Mouse (Mus musculus) central nervous system, embryonic 11.5 days (tissue): Measurements from ENCODE around the gene Olfr826. TPM values are rescaled to one million over a fixed set of nuclear protein-coding genes. Genes with fewer than 3 reads are reported as not detected.

Experiments used
- polyA plus RNA-seq: library from polyadenylated mRNA; depleted of rRNA; stranded (reverse); fragments of >200 nt; gene quantifications from 2 replicates; pipeline ENCODE4 v1.2.3, GENCODE M21; 2012; rRNA removed

Gene Olfr826
- polyA plus RNA-seq = not detected in 2 replicates

DNA sequence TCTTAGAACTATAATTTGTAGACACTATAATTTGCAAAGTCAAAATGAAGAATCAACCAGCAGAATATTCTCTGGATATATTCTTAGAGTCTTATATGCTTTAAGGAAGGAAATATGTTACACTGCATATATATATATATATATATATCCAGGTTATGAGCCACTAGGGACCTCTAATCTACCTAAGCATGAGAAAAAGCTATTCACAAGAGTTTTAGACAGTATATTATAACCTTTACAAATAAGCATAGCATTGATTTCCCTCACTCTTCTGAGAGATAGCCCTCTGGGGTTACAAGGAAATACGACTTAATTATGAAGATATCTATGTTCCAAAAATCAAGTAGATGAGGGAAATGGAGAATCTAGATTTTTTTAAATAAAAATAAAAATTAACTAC lies at the start of gene Olfr826:
TSS of gene Olfr826 (minus strand) at position 101 of the 400 bp plus-strand sequence.

DNA sequence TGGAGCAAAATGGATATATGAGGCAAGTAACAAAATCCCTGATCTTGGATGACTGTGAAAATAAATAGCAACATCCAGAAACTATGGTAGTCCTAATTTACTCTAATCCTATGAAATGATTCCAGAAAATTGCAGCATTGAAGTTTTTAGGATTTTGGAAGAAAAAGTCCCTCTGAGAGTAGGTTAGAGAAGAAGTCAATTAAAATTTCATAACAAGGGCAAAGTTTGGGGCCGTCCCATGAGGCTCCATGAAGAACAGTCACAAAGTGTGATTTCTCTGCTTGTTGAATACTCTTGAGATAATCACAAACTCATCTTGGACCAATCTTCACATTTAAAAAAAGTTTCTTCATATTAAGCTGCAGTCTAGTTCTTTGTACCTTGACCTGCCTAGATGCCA lies 30.3 kb upstream of the Olfr826 start, which contains the start of gene Olfr827:
TSS of gene Olfr827 (minus strand) at position 101 of the 400 bp plus-strand sequence.

DNA sequence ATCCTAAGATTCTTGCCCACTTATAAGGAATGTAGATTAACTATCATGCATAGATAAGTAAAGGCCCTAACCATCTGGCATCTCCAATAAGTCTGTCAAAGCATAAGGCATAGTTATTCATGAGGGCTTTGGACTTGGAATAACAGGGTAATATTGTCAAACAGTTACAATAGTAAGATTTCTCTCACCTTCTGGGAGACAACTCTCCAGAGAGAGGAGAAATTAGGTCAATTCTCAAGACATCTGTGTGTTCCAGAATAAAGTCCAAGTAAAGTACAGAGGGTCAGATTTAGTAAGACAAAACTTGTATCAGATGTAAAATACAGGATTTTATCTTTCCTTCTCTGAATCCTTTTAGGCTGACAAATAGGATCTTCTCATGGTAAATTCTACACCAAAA lies 17.3 kb downstream of the Olfr826 start, which contains the start of gene Olfr825:
TSS of gene Olfr825 (minus strand) at position 101 of the 400 bp plus-strand sequence.

DNA sequence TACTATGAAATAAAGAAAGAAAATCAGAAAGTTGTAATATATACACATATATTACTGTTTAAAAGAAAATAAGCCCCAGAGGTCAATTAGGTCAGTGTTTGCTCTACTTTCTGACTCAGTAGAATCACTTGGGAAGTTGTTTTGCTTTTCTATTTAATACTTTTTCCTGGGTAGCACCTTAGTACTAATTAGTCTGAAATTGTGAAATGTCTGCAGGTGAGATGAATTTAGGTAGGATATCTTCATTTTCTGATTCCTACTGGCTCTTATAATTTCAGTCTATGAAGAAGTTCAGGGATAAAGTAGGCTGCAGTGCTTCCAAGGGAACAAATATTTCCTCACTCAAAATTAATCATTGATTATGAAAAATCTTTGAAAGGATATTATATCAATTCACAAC lies 54.1 kb downstream of the Olfr826 start, which contains the start of gene Olfr824:
TSS of gene Olfr824 (minus strand) at position 101 of the 400 bp plus-strand sequence.

Other genes with a start within 250 kb of the Olfr826 start
- not detected in 2 replicates for gene Olfr818, start 235.1 kb downstream of the Olfr826 start, polyA plus RNA-seq
- gene Olfr819, start 216.9 kb downstream of the Olfr826 start, polyA plus RNA-seq = not detected in 2 replicates
- not detected in 2 replicates for gene Olfr247, start 208.0 kb downstream of the Olfr826 start, polyA plus RNA-seq
- gene Gm10310, start 199.1 kb downstream of the Olfr826 start, polyA plus RNA-seq = not detected in 2 replicates
- not detected in 2 replicates for gene Olfr820, start 171.6 kb downstream of the Olfr826 start, polyA plus RNA-seq
- gene Olfr821, start 153.8 kb downstream of the Olfr826 start, polyA plus RNA-seq = not detected in 2 replicates
- gene Olfr822, start 113.0 kb downstream of the Olfr826 start, polyA plus RNA-seq = not detected in 2 replicates
- not detected in 2 replicates for gene Olfr823, start 68.8 kb downstream of the Olfr826 start, polyA plus RNA-seq
- gene Olfr824, start 54.2 kb downstream of the Olfr826 start, polyA plus RNA-seq = not detected in 2 replicates
- not detected in 2 replicates for gene Olfr825, start 17.4 kb downstream of the Olfr826 start, polyA plus RNA-seq
- not detected in 2 replicates for gene Olfr827, start 30.2 kb upstream of the Olfr826 start, polyA plus RNA-seq
- 4.0 and 6.9 TPM in 2 replicates for gene Neurod4, start 96.1 kb upstream of the Olfr826 start, polyA plus RNA-seq
- 0.47 and 0.53 TPM in 2 replicates for gene Tespa1, start 138.7 kb upstream of the Olfr826 start, polyA plus RNA-seq
- gene Vmn2r84, start 210.1 kb upstream of the Olfr826 start, polyA plus RNA-seq = under 0.01 TPM in 1 of 2 replicates, not detected in the other
- gene Vmn2r85, start 245.5 kb upstream of the Olfr826 start, polyA plus RNA-seq = 0.04 TPM in 1 of 2 replicates, not detected in the other